Mouse (Mus musculus) bone marrow, adult 2 months (tissue): ENCODE measurements around the gene Olfr769. TPM values are rescaled to one million over a fixed set of nuclear protein-coding genes. Genes with fewer than 3 reads are reported as not detected.
"Not testable (repeated sequence)": the region's sequence is repeated elsewhere in the genome, so short reads cannot be mapped to it uniquely, and the experiment has no call there.

Source experiments
- H3K27ac ChIP-seq: fragments of 200-500 bp; 2 replicates; pipeline ENCODE4 v1.5.1; 2012; ENCODE audit warnings: low read depth, mild to moderate bottlenecking, control low read depth, inconsistent platforms, low read length; ENCODE audit not compliant: control insufficient read depth, poor library complexity, insufficient read depth
- H3K4me1 ChIP-seq: fragments of 200-500 bp; 2 replicates; pipeline ENCODE4 v1.6.1; 2011; ENCODE audit warnings: low read length; ENCODE audit not compliant: control insufficient read depth, insufficient read depth
- H3K4me3 ChIP-seq: fragments of 200-500 bp; replicated peaks from 2 replicates; pipeline ENCODE3; 2011; ENCODE audit warnings: mild to moderate bottlenecking, low read depth, low read length, control low read depth; ENCODE audit not compliant: control insufficient read depth
- CTCF ChIP-seq: fragments of 200-500 bp; IDR thresholded peaks from 2 replicates; pipeline ENCODE4 v1.5.1; 2011; ENCODE audit warnings: low read length, control low read depth; ENCODE audit not compliant: control insufficient read depth, insufficient read depth
- POLR2A ChIP-seq: fragments of 200-500 bp; IDR thresholded peaks from 2 replicates; pipeline ENCODE4 v1.6.1; 2011; ENCODE audit warnings: low read depth, mild to moderate bottlenecking, control low read depth, low read length, borderline replicate concordance; ENCODE audit not compliant: control insufficient read depth
- WGBS: fragments of 180-500 bp; shearing (Covaris S2); methylation state at CpG from one replicate; pipeline ENCODE4 v1.1.7; 2018; 5-methylcytosine and 5-hydroxymethylcytosine counted together
- polyA plus RNA-seq: library from polyadenylated mRNA; stranded (reverse); fragments of >200 nt; gene quantifications from 2 replicates; pipeline ENCODE4 v1.2.4, GENCODE M21; 2011; ENCODE audit warnings: low replicate concordance; ENCODE audit not compliant: missing spikeins, insufficient read depth, insufficient read length

Olfr769 gene
- not detected in 2 replicates for polyA plus RNA-seq

DNA sequence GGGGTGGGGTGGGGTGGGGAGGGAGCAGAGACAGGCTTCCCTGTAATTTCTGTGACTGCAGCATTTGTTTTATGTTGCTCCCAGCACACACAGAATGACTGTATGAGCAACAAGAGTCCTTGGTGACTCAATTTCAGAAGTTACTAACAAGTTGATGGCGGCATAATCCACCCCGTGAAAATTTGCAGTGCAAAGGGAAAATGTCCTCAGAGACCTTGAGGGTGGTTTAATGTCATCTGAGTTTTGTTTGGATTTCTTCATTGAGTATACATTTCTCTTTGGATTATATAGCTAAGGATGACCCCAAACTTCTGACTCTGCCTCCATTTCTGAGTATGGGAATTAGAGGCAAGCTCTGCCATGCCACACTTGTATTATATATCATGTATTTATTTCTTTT is at the start of gene Olfr769:
Olfr769 (minus strand) TSS at position 101 of the 400 bp plus-strand sequence.
- no peak within 1 kb of the TSS for H3K27ac ChIP-seq
- 76% methylated on average over 2 of the region's 2 CpGs for WGBS
- TF ChIP-seq POLR2A (no peak), CTCF (no peak)
- no peak within 1 kb of the TSS for H3K4me3 ChIP-seq
- no peaks in the 10 kb centered on the region for H3K4me1 ChIP-seq

DNA sequence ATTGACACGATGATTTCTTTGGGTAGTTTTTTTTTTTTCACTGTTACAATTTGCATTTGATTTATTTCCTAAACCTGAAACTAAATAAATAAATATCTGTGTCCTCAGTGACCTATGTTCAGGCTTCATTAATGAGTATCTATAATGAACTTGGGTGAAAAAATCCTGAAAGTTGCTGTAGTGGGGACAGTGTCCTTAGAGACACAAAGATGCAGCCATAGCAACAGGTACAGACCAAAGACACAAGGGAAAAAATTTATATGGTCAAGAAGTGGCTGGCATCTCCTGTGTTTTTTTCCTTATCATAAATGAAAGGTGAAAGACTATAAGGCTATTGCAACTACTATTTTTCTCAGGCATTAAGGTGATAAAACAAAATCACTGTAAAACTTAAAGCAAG is 47.0 kb upstream of the Olfr769 start, which contains the start of gene Olfr771:
Olfr771 (minus strand) TSS at position 101 of the 400 bp plus-strand sequence.
- no peak within 1 kb of the TSS for H3K4me3 ChIP-seq
- 72% methylated on average over 1 of the region's 1 CpGs for WGBS
- no peak within 1 kb of the TSS for H3K27ac ChIP-seq

DNA sequence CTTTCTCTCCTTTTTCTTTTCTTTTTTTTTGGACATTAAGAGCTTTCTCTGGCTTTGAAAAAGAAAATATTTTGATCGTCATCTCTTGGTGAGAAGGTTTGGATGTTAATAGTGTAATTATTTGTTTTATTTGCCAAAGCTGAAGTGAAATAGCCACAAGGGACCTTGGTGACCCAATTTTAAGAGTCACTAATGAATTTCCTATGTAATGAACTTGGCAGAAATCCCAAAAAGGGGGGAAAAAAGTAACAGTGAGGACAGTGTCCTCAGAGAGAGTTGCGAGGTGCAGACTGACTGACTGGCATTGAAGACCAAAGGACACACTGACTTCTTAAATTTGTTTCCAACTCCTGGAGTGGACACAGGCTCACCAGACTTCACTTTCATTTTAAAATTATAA is 21.2 kb upstream of the Olfr769 start, which contains the start of gene Olfr770:
Olfr770 (minus strand) TSS at position 101 of the 400 bp plus-strand sequence.
- 85% methylated on average over 2 of the region's 2 CpGs for WGBS
- no peak within 1 kb of the TSS for H3K27ac ChIP-seq
- H3K4me1 ChIP-seq = no peaks in the 10 kb centered on the region
- H3K4me3 ChIP-seq = no peak within 1 kb of the TSS
- TF ChIP-seq CTCF (no peak), POLR2A (no peak)

More for the DNA sequence above, 47.0 kb upstream of the Olfr769 start, which contains the start of gene Olfr771:
- no peaks in the 10 kb centered on the region for H3K4me1 ChIP-seq
- TF ChIP-seq POLR2A (no peak), CTCF (no peak)

DNA sequence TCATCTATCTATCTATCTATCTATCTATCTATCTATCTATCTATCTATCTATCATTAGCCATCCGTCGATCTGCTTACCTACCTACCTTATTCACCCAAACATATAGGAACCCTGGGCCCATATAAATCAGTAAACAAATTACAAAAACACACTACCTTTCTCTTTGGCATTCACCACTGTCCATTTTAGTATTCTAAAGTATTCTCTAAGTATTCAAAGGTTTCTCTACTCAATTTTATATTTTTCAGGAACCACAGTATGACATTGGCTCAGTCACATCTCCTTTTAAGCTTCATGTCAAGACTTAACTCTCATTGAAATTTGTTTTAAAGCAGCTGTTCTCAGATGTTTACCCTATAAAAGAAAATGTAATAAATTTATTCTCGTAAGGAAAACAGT is 2.5 kb downstream of the Olfr769 start:
- no peak for TF ChIP-seq CTCF
- no peak for TF ChIP-seq POLR2A
- Histone ChIP-seq H3K4me3 (no peak overlapping the region), H3K4me1 (no peaks in the 10 kb centered on the region), H3K27ac (no peak overlapping the region)
- 90% methylated on average over 3 of the region's 3 CpGs for WGBS

DNA sequence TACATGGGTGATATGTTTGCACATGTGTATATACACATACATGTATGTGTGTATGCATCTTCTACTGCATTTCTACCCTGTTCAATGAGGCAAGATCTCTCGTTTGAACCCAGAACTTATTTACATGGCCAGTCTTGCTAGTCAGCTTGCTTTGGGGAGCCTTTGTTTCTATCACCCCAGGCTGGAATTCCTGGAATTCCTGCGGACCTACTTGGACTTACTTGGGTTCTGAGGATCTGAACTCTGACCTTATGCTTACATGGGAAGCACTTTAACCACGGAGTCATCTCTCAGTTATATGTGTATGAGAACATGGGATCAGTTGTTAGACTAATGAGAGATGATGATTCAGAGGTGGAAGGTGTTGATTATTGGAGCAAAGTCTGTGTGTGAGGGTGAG is 16.4 kb downstream of the Olfr769 start:
- TF ChIP-seq POLR2A (no peak), CTCF (no peak)
- WGBS = 58% methylated on average over 3 of the region's 3 CpGs

DNA sequence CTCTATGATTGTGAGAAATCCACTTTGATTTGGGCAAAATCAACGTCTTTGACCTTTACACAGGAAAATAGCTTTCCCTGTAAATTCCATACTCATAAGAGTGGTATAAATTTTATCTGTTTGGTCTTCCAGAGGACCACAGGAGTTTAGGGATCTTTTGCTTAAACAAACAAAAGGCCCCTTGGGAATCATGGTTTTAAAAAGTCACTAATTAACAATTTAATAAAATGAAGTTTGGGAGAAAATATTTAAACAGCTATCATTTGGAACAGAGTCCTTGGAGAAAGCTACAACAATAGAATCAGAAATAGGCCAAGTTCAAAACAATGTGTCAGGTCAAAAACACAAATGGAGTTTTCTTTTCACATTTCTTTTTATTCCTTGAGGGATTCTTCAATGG is 18.4 kb downstream of the Olfr769 start, which contains the start of gene Olfr768:
Olfr768 (minus strand) TSS at position 101 of the 400 bp plus-strand sequence.
- Histone ChIP-seq H3K4me3 (no peak within 1 kb of the TSS), H3K4me1 (no peaks in the 10 kb centered on the region), H3K27ac (no peak within 1 kb of the TSS)
- 75% methylated on average over 1 of the region's 1 CpGs for WGBS
- no peak for TF ChIP-seq POLR2A

More for the DNA sequence above, 16.4 kb downstream of the Olfr769 start:
- Histone ChIP-seq H3K4me1 (no peaks in the 10 kb centered on the region), H3K4me3 (no peak overlapping the region), H3K27ac (no peak overlapping the region)

DNA sequence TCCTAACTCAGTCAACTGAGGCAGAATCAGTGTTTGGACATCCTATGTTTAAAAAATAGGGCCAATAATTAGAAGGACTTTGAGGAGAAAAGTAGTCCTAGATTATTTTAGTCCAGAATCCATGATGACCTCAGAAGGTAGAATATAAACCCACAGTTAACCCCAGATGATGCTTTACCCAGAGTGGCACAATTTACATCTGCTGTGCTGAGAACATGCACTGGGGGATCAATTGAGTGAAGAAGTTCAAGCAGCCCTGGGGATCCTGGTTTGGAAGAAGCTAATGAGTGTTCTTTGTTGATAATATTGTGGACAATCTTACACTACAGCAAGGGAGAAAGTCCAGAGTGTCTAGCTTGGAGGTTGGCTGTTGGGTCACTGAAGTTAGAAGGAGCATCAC is 34.9 kb downstream of the Olfr769 start, which contains the start of gene Olfr767:
Olfr767 (minus strand) TSS at position 101 of the 400 bp plus-strand sequence.
- H3K27ac ChIP-seq, H3K4me1 ChIP-seq: not testable (repeated sequence)

DNA sequence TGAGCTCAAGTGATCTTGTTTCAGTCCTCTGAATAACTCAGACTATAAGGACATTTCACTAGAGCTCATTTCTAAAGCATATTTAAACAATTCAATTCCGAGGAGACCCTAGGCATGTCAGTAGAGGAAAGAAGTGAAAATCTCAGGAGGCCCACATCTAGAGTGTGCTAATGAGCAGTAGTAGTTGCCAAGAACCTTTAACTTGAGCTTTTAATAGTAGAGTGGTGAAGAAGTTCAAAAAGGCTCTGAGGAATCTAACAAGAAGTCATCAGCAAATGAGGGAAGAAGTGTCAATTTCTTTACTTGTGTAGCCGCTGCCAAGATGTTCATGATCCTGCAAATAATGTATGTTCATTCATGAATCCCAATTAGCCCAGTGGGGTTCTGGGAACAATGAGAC is 48.8 kb downstream of the Olfr769 start, which contains the start of gene Olfr766-ps1:
Olfr766-ps1 (minus strand) TSS at position 101 of the 400 bp plus-strand sequence.
- H3K4me3 ChIP-seq = no peak within 1 kb of the TSS
- no peak within 1 kb of the TSS for H3K27ac ChIP-seq
- no peak for TF ChIP-seq CTCF
- TF ChIP-seq POLR2A = no peak
- 80% methylated on average over 2 of the region's 2 CpGs for WGBS
- H3K4me1 ChIP-seq = no peaks in the 10 kb centered on the region

More for the DNA sequence above, 34.9 kb downstream of the Olfr769 start, which contains the start of gene Olfr767:
- H3K4me3 ChIP-seq = not testable (repeated sequence)

Other genes with a start within 250 kb of the Olfr769 start
- 2.4 and 3.6 TPM in 2 replicates for gene Gdf11, start 226.1 kb downstream of the Olfr769 start, polyA plus RNA-seq
- 49.2 and 134 TPM in 2 replicates for gene Cd63, start 216.9 kb downstream of the Olfr769 start, polyA plus RNA-seq
- gene Rdh5, start 195.0 kb downstream of the Olfr769 start, polyA plus RNA-seq = 2.6 and 6.2 TPM in 2 replicates
- gene Bloc1s1, start 193.8 kb downstream of the Olfr769 start, polyA plus RNA-seq = 78.6 and 92.7 TPM in 2 replicates
- 1.4 and 1.9 TPM in 2 replicates for gene Itga7, start 184.0 kb downstream of the Olfr769 start, polyA plus RNA-seq
- gene Mettl7b, start 156.9 kb downstream of the Olfr769 start, polyA plus RNA-seq = 1.3 and 3.7 TPM in 2 replicates
- gene Olfr9, start 128.4 kb downstream of the Olfr769 start, polyA plus RNA-seq = not detected in 2 replicates
- gene Olfr763, start 107.1 kb downstream of the Olfr769 start, polyA plus RNA-seq = not detected in 2 replicates
- not detected in 2 replicates for gene Olfr764-ps1, start 78.0 kb downstream of the Olfr769 start, polyA plus RNA-seq
- not detected in 2 replicates for gene Olfr765, start 67.9 kb downstream of the Olfr769 start, polyA plus RNA-seq
- not detected in 2 replicates for gene Olfr766-ps1, start 48.9 kb downstream of the Olfr769 start, polyA plus RNA-seq
- not detected in 2 replicates for gene Olfr767, start 35.0 kb downstream of the Olfr769 start, polyA plus RNA-seq
- gene Olfr768, start 18.5 kb downstream of the Olfr769 start, polyA plus RNA-seq = not detected in 2 replicates
- not detected in 2 replicates for gene Olfr770, start 21.1 kb upstream of the Olfr769 start, polyA plus RNA-seq
- not detected in 2 replicates for gene Olfr771, start 46.9 kb upstream of the Olfr769 start, polyA plus RNA-seq
- 0.43 TPM in 1 of 2 replicates, not detected in the other for gene Olfr772, start 60.1 kb upstream of the Olfr769 start, polyA plus RNA-seq
- not detected in 2 replicates for gene Olfr773, start 69.6 kb upstream of the Olfr769 start, polyA plus RNA-seq
- not detected in 2 replicates for gene Olfr774, start 118.3 kb upstream of the Olfr769 start, polyA plus RNA-seq
- gene Olfr775, start 130.6 kb upstream of the Olfr769 start, polyA plus RNA-seq = not detected in 2 replicates
- not detected in 2 replicates for gene Olfr776, start 141.3 kb upstream of the Olfr769 start, polyA plus RNA-seq
- gene Olfr777, start 153.6 kb upstream of the Olfr769 start, polyA plus RNA-seq = not detected in 2 replicates
- gene Olfr780, start 200.3 kb upstream of the Olfr769 start, polyA plus RNA-seq = not detected in 2 replicates
- not detected in 2 replicates for gene Olfr781, start 211.0 kb upstream of the Olfr769 start, polyA plus RNA-seq
- gene Olfr782, start 231.0 kb upstream of the Olfr769 start, polyA plus RNA-seq = not detected in 2 replicates